Mouse (Mus musculus) E14TG2a.4 (cell line): Measurements from ENCODE around the gene Igdcc3.
"Not testable (repeated sequence)": the region's sequence is repeated elsewhere in the genome, so short reads cannot be mapped to it uniquely, and the experiment has no call there.

ENCODE experiments used
- H3K27me3 ChIP-seq: 2 replicates; pipeline ENCODE4 v1.6.1; 2014; ENCODE audit warnings: low read length, control low read depth; ENCODE audit not compliant: insufficient read depth
- H3K36me3 ChIP-seq: 2 replicates; pipeline ENCODE4 v1.6.1; 2014; ENCODE audit warnings: low read length, control low read depth; ENCODE audit not compliant: insufficient read depth
- H3K4me1 ChIP-seq: replicated peaks from 2 replicates; pipeline ENCODE4 v1.6.1; 2014; ENCODE audit warnings: low read depth, low read length, control low read depth
- H3K4me3 ChIP-seq: replicated peaks from 2 replicates; pipeline ENCODE4 v1.5.1; 2014; ENCODE audit warnings: mild to moderate bottlenecking, low read length
- H3K9me3 ChIP-seq: 2 replicates; pipeline ENCODE4 v1.6.1; 2014; ENCODE audit warnings: low read length, control low read depth
- CTCF ChIP-seq: conservative IDR thresholded peaks from 2 replicates; pipeline ENCODE4 v1.5.1; 2014; ENCODE audit warnings: low read length
- NANOG ChIP-seq: IDR thresholded peaks from 2 replicates; pipeline ENCODE4 v1.6.1; 2014; ENCODE audit warnings: borderline replicate concordance, low read length, mixed read lengths
- POU5F1 ChIP-seq: IDR thresholded peaks from 2 replicates; pipeline ENCODE4 v1.6.1; 2014; ENCODE audit warnings: low read length, borderline replicate concordance

The Igdcc3 gene

DNA sequence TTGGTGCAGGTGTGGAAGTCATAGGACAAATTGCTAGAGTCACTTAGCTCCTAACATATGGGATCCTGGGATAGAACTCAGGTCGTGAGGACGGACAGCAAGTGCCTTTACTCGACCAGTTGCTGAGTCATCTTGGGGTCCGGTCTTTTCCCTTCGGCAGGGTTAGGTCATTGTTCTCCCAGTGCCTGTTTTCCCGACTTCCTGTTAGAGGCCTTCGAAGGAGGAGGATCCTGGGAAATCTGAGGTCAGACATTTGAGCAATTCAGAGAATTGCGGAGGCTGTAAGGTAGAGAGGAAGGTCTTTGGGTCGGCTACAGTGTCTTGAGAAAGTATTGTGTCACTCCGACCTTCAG, 73.4 kb downstream of the Igdcc3 start:
- TF ChIP-seq NANOG (no peak; the same call in 1 of the 2 replicates), CTCF (no peak), POU5F1 (no peak)
- Histone ChIP-seq H3K9me3 (no peaks in the 10 kb centered on the region), H3K36me3 (peaks cover 4% of the 10 kb centered on the region), H3K27me3 (no peaks in the 10 kb centered on the region), H3K4me1 (peaks cover 39% of the 10 kb centered on the region), H3K4me3 (peak overlapping the region; percentile 87)

DNA sequence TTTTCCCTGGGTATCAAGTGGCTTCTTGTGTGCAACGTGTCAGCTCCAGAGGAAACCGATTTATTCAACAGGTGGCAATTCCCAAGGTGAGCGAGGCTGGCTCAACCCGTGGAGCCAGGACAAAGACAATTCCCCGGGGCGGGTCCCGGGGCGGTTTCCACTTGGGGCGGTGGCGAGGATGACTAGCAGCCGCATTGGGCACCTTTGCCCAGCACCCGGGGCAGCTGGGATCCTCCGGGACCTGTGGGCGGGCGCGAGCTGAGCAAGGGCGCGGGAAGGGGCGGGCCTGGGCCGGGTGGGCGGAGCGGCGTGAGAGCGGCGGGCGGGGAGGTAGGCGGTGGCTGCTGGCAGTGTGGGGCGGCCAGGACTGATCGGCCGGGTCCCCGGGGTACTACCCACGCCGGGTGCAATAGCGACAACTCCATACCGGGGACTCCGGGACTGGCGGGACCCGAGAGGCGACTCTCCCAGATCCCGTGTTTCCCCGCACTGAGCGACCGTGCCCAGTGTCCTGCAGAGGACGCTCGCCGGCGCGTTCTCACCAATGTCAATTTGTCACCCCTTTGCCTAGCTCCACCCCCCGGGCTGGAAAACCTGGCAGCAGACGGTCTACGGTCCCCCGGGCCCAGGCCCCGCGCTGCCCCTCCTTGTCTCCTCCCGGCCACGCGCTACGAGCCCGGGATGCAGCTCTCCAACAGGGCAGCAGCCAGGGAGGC, 73.9 kb downstream of the Igdcc3 start:
- Histone ChIP-seq H3K27me3 (no peaks in the 10 kb centered on the region), H3K9me3 (no peaks in the 10 kb centered on the region), H3K4me3 (peak overlapping the region; percentile 87), H3K4me1 (peaks cover 36% of the 10 kb centered on the region), H3K36me3 (peaks cover 4% of the 10 kb centered on the region)
- no peak; the same call in 1 of the 2 replicates for TF ChIP-seq NANOG
- peak; percentile 8; the same call in 1 of the 2 replicates for TF ChIP-seq CTCF

DNA sequence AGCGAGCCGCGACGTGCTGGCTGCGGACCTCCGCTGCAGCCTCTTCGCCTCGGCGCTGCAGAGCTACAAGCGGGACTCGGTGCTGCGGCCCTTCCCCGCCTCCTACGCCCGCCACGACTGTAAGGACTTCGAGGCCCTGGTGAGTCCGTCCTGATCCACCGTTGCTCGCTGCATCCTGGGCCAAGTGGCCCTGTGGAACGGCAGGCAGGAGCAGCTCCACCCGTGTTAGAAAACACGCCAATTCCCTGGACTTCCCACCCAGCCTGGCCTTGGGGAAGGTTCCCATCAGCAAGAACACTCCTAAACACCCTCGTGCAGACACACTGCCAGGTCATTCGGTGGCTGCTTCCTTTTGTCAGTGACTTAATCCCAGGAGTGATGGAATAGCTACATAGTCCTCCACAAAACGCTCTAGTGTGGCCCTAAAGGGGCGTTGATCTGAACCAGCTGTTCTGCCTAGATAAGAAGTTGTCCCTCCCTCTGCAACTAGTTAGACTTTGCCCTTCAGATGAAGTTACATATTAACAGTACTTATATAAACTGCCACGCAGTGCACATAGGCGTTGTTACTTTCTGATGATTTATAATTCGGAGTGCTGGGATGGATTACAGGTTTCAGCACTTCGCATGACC, 74.6 kb downstream of the Igdcc3 start:
- Histone ChIP-seq H3K36me3 (peaks cover 4% of the 10 kb centered on the region), H3K27me3 (no peaks in the 10 kb centered on the region)
- no peak for TF ChIP-seq NANOG
- TF ChIP-seq CTCF, result no peak
- no peak for TF ChIP-seq POU5F1

DNA sequence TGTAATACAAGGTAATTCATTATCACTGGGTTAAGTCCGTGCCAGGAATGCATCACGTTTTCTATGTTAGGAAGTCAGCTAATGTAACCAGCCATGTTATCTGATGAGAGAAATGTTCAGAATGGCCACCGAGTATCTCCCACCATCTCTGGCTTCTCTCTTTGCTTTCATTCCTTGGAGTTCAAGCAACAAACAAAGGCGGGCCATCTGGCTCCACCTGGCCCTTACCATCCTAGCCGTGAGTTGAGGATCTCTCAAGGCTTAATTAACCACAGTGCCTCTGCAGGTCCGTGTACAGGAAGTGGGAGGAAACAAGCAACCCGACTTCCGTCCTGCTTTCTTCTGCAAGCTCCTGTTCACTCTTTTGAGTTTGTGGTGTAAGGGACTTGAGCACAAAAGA, 76.0 kb downstream of the Igdcc3 start:
- TF ChIP-seq NANOG (no peak), POU5F1 (no peak), CTCF (no peak)
- H3K9me3 ChIP-seq, result no peaks in the 10 kb centered on the region
- H3K27me3 ChIP-seq, result no peaks in the 10 kb centered on the region
- H3K4me1 ChIP-seq, result peaks cover 32% of the 10 kb centered on the region
- H3K4me3 ChIP-seq, result no peak overlapping the region
- peaks cover 4% of the 10 kb centered on the region for H3K36me3 ChIP-seq

More for the DNA sequence above, 74.6 kb downstream of the Igdcc3 start:
- Histone ChIP-seq H3K4me3 (peak overlapping the region; percentile 87), H3K9me3 (no peaks in the 10 kb centered on the region), H3K4me1 (peaks cover 31% of the 10 kb centered on the region)

DNA sequence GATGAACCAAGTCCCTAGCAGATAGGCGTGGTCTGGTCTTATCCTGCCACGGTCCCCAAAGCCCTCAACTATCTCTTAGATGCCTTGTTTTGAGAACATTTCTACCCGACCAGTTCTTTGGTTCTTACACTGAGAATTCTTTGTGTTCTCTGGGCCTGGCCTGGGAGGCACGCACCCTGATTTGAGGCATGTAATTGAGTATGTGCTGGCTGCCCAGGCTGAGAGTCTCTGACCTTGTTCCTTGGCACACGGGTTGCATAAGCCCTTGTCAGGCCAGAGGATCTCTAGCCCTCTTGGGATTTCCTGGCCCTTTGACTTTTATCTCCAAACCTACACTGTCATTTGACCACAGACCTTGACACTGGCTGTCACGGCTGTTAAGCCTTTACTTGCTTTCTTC, 76.7 kb downstream of the Igdcc3 start:
- Histone ChIP-seq H3K9me3 (no peaks in the 10 kb centered on the region), H3K36me3 (peaks cover 4% of the 10 kb centered on the region), H3K4me3 (no peak overlapping the region), H3K4me1 (peaks cover 39% of the 10 kb centered on the region), H3K27me3 (no peaks in the 10 kb centered on the region)
- TF ChIP-seq CTCF (no peak), NANOG (no peak), POU5F1 (no peak)

DNA sequence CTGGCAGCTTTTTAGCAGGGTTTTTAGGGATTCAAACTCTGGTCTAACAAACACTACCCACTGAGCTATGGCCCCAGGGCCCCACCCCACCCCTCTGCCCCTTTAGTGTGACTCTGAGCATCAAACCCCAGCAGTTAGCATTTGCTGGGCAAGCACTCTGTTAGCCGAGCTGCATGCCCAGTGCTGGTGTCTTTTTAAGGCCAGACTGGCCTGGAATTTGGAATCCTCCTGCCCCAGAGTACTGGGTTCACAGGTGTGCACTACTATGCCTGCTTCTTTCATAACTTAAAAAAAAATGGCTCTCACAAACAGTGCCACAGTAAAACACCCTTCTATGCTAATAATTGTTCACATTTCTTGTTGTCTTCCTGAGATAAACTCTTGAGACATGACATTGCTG, 77.9 kb downstream of the Igdcc3 start:
- H3K9me3 ChIP-seq, result no peaks in the 10 kb centered on the region
- no peaks in the 10 kb centered on the region for H3K27me3 ChIP-seq
- H3K36me3 ChIP-seq, result peaks cover 4% of the 10 kb centered on the region
- H3K4me3 ChIP-seq, result no peak overlapping the region
- no peak for TF ChIP-seq NANOG
- TF ChIP-seq POU5F1, result no peak
- TF ChIP-seq CTCF, result no peak
- H3K4me1 ChIP-seq, result peaks cover 47% of the 10 kb centered on the region

DNA sequence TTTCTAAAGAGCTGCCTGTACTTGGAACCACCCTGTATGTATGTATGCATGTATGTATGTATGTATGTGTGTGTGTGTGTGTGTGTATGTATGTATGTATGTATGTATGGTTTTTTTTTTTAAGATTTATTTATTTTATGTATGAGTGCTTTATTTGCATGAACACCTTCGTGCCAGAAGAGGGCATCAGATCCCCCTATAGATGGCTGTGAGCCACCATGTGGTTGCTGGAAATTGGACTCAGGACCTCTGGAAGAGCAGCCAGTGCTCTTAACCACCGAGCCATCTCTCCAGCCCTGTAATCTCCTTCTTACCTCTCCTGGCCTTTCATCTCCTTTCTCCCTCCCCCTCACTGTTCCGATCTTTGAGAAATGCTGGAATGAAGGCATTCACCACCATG, 79.4 kb downstream of the Igdcc3 start:
- not testable (repeated sequence) for H3K27me3 ChIP-seq, H3K4me3 ChIP-seq, H3K36me3 ChIP-seq, H3K9me3 ChIP-seq
- peaks cover 61% of the 10 kb centered on the region for H3K4me1 ChIP-seq

DNA sequence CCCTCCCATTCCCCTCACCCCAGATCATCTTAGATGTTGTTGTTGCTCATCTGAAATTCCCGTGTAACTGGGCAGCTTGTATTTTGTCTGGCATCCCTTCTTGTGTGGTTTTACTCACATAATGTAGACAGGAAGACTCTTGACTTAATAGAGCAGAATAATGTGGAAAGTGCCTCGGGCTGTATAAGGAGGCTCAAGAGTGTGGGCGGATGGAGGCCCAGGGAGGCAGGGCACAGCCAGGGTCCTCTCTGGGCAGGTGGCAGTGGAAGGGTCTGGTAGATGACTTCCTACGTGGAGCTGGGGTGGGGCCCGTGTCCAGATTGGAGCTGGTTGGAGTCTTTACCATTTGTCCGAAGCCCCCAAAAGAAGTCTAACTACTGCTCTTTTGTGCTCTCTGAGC, 82.9 kb downstream of the Igdcc3 start:
- Histone ChIP-seq H3K27me3 (no peaks in the 10 kb centered on the region), H3K9me3 (no peaks in the 10 kb centered on the region), H3K4me3 (no peak overlapping the region), H3K36me3 (peaks cover 9% of the 10 kb centered on the region), H3K4me1 (peaks cover 49% of the 10 kb centered on the region)
- TF ChIP-seq POU5F1 (no peak), NANOG (no peak), CTCF (no peak)

DNA sequence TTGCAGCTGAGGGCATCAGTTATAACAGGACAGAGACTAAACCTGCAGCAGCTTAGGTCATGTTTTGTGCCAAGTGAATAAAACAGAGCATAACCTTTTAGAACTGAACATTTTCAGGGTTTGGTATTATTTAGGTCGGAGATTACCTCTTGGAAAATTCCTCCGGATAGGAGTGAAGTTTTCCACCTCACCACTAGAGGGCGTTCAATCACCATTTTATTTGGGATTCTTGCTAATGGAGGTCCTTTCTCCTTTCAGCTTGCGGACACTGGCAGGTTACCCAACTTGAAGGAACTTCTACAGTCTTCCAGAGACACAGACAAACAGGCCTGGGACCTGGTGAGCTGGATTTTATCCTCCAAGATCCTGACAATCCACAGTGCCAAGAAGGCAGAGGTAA, 84.8 kb downstream of the Igdcc3 start:
- Histone ChIP-seq H3K9me3 (no peaks in the 10 kb centered on the region), H3K27me3 (no peaks in the 10 kb centered on the region), H3K4me1 (peaks cover 48% of the 10 kb centered on the region), H3K4me3 (no peak overlapping the region), H3K36me3 (peaks cover 27% of the 10 kb centered on the region)
- peak; percentile 94 for TF ChIP-seq CTCF
- TF ChIP-seq POU5F1, result no peak
- no peak for TF ChIP-seq NANOG
